15 mouse cellular contexts compared by ENCODE assay signal in genomic region chr2:48767778-48768177, GRCm38 (mm10). TPM values are rescaled to one million over a fixed set of nuclear protein-coding genes. Genes with fewer than 3 reads are reported as not detected.
DNase-seq lines count a peak whose midpoint lies in the region; ATAC-seq and TF ChIP-seq lines count a peak whose summit lies in the region.
"Had no signal": no experiment of that assay in that cellular context is flagged by ENCODE, and none has a peak within 500 bp of the region (broad histone marks: within the 10 kb centered on the region; RNA-seq: fewer than 3 reads in every experiment).

No protein-coding gene starts in this region.

- no peaks in the 10 kb centered on the region for H3K36me3 ChIP-seq in forebrain, embryonic 13.5 days (ENCODE audit: poor library complexity, severe bottlenecking)
- no peaks in the 10 kb centered on the region for H3K36me3 ChIP-seq in forebrain, embryonic 12.5 days (replicated peaks)
- H3K36me3 ChIP-seq in midbrain, embryonic 10.5 days = no peaks in the 10 kb centered on the region
- H3K36me3 ChIP-seq in limb, embryonic 10.5 days = no peaks in the 10 kb centered on the region
- H3K36me3 ChIP-seq: embryonic facial prominence, embryonic 12.5 days; lung, embryonic 15.5 days; midbrain, embryonic 12.5 days had no signal

- H3K27me3 ChIP-seq in forebrain, embryonic 13.5 days = no peaks in the 10 kb centered on the region
- H3K27me3 ChIP-seq in forebrain, embryonic 12.5 days = no peaks in the 10 kb centered on the region
- no peaks in the 10 kb centered on the region for H3K27me3 ChIP-seq in midbrain, embryonic 10.5 days (ENCODE audit: low read depth, poor library complexity, severe bottlenecking)
- H3K27me3 ChIP-seq in limb, embryonic 10.5 days (ENCODE audit: low read depth, poor library complexity, severe bottlenecking) = no peaks in the 10 kb centered on the region
- H3K27me3 ChIP-seq: embryonic facial prominence, embryonic 12.5 days; lung, embryonic 15.5 days; midbrain, embryonic 12.5 days had no signal

- no peak for TF ChIP-seq CTCF in left cerebral cortex, adult 2 months (IDR thresholded peaks at IDR 0.05)
- no peak for TF ChIP-seq CTCF in brain, embryonic 14.5 days (IDR thresholded peaks at IDR 0.05; ENCODE audit: borderline replicate concordance, extremely low read depth, insufficient read depth, insufficient read length)

- WGBS in forebrain, embryonic 13.5 days = 93% methylated on average over 2 of the region's 2 CpGs
- WGBS in forebrain, embryonic 12.5 days = 89% methylated on average over 2 of the region's 2 CpGs
- 83% methylated on average over 2 of the region's 2 CpGs for WGBS in midbrain, embryonic 10.5 days
- 95% methylated on average over 2 of the region's 2 CpGs for WGBS in limb, embryonic 10.5 days

- intact Hi-C loops in left cerebral cortex, adult 2 months (cut with DNase I) = no loop called here

- H3K9ac ChIP-seq in forebrain, embryonic 13.5 days = no peak overlapping the region
- no peak overlapping the region for H3K9ac ChIP-seq in forebrain, embryonic 12.5 days
- H3K9ac ChIP-seq: embryonic facial prominence, embryonic 12.5 days; lung, embryonic 15.5 days; midbrain, embryonic 12.5 days had no signal

- H3K4me2 ChIP-seq in forebrain, embryonic 13.5 days = no peak overlapping the region
- H3K4me2 ChIP-seq in forebrain, embryonic 12.5 days = no peak overlapping the region
- H3K4me2 ChIP-seq: embryonic facial prominence, embryonic 12.5 days; lung, embryonic 15.5 days; midbrain, embryonic 12.5 days had no signal

- ATAC-seq in forebrain, embryonic 13.5 days = peak; percentile 82; the same call in 1 of the 2 replicates
- no peak for ATAC-seq in forebrain, embryonic 12.5 days (ENCODE audit: low FRiP score)
- peak; percentile 67 for ATAC-seq in megakaryocyte, adult 5-6 weeks (ENCODE audit: poor library complexity, severe bottlenecking)
- ATAC-seq: Patski had no signal

- no peaks in the 10 kb centered on the region for H3K9me3 ChIP-seq in forebrain, embryonic 13.5 days (replicated peaks)
- no peaks in the 10 kb centered on the region for H3K9me3 ChIP-seq in forebrain, embryonic 12.5 days
- H3K9me3 ChIP-seq in midbrain, embryonic 10.5 days (replicated peaks) = no peaks in the 10 kb centered on the region
- no peaks in the 10 kb centered on the region for H3K9me3 ChIP-seq in limb, embryonic 10.5 days (replicated peaks)
- H3K9me3 ChIP-seq: embryonic facial prominence, embryonic 12.5 days; lung, embryonic 15.5 days; midbrain, embryonic 12.5 days had no signal

- DNase-seq in left cerebral cortex, adult 11 months (ENCODE audit: low spot score) = peak; percentile 9
- no peak for DNase-seq in left cerebral cortex, adult 2 months (ENCODE audit: extremely low spot score in 1 of 2, low spot score in 2 of 2)
- peak; percentile 78 for DNase-seq in brain, embryonic 14.5 days (ENCODE audit: low read depth)
- no peak for DNase-seq in midbrain, embryonic 10.5 days (ENCODE audit: low spot score)
- DNase-seq in limb, embryonic 10.5 days (ENCODE audit: low spot score) = no peak
- DNase-seq: cerebellum, postnatal 25 days; spleen, adult 18-20 months; thymus, postnatal 36 days had no signal

- no peaks in the 10 kb centered on the region for H3K4me1 ChIP-seq in forebrain, embryonic 13.5 days
- H3K4me1 ChIP-seq in forebrain, embryonic 12.5 days = no peaks in the 10 kb centered on the region
- H3K4me1 ChIP-seq in midbrain, embryonic 10.5 days = no peaks in the 10 kb centered on the region
- no peaks in the 10 kb centered on the region for H3K4me1 ChIP-seq in limb, embryonic 10.5 days
- H3K4me1 ChIP-seq: embryonic facial prominence, embryonic 12.5 days; midbrain, embryonic 12.5 days had no signal

- H3K27ac ChIP-seq in forebrain, embryonic 13.5 days = no peak overlapping the region
- no peak overlapping the region for H3K27ac ChIP-seq in forebrain, embryonic 12.5 days
- no peak overlapping the region for H3K27ac ChIP-seq in left cerebral cortex, adult 2 months
- no peak overlapping the region for H3K27ac ChIP-seq in midbrain, embryonic 10.5 days (replicated peaks)
- no peak overlapping the region for H3K27ac ChIP-seq in limb, embryonic 10.5 days
- H3K27ac ChIP-seq: embryonic facial prominence, embryonic 12.5 days; lung, embryonic 15.5 days; midbrain, embryonic 12.5 days had no signal

- no peak overlapping the region for H3K4me3 ChIP-seq in forebrain, embryonic 13.5 days
- no peak overlapping the region for H3K4me3 ChIP-seq in forebrain, embryonic 12.5 days (replicated peaks)
- no peak overlapping the region for H3K4me3 ChIP-seq in left cerebral cortex, adult 2 months
- H3K4me3 ChIP-seq in midbrain, embryonic 10.5 days = no peak overlapping the region
- no peak overlapping the region for H3K4me3 ChIP-seq in limb, embryonic 10.5 days
- H3K4me3 ChIP-seq: embryonic facial prominence, embryonic 12.5 days; lung, embryonic 15.5 days; midbrain, embryonic 12.5 days had no signal

- TF ChIP-seq POLR2A in brain, embryonic 14.5 days (IDR thresholded peaks at IDR 0.05; ENCODE audit: borderline replicate concordance, extremely low read depth, insufficient read depth, insufficient read length, poor library complexity, severe bottlenecking) = no peak

RNA-seq across cellular contexts. Expression of gene Acvr2a, which starts 46.1 kb away (rescaled TPM):
- polyA plus RNA-seq in forebrain, embryonic 13.5 days (2015; fragmentation: Nextera tagmentation; extraction: Ambion mirVana) = 27.8 and 35.2 TPM in 2 replicates
- 41.5 and 42.8 TPM in 2 replicates for polyA plus RNA-seq in forebrain, embryonic 12.5 days (2016; fragmentation: Nextera tagmentation; extraction: Ambion mirVana)
- 10 to 100 TPM; 43.3 to 43.9 TPM for total RNA-seq in left cerebral cortex, adult 2 months (2021)
- polyA plus RNA-seq in brain, embryonic 14.5 days (2012; rRNA removed) = 36.1 and 46.1 TPM in 2 replicates
- total RNA-seq in megakaryocyte, adult 5-6 weeks (2015) = 3.4 and 4.1 TPM in 2 replicates
- total RNA-seq in megakaryocyte, adult 5-6 weeks (2017) = 3.9 and 4.7 TPM in 2 replicates
- 18.5 and 24.8 TPM in 2 replicates for polyA plus RNA-seq in midbrain, embryonic 10.5 days (2016; fragmentation: Nextera tagmentation; extraction: Ambion mirVana)
- 11.8 and 16.2 TPM in 2 replicates for polyA plus RNA-seq in limb, embryonic 10.5 days (2016; fragmentation: Nextera tagmentation; extraction: Ambion mirVana)

Comparison
In these comparisons a context has a peak if more than half of its experiments do, and no peak if none do; other contexts are left out.
1. DNase-seq: peak in left cerebral cortex, adult 11 months (single experiment) and brain, embryonic 14.5 days (single experiment); none in left cerebral cortex, adult 2 months (0 of 2), midbrain, embryonic 10.5 days (single experiment) and limb, embryonic 10.5 days (single experiment).